Mouse (Mus musculus) liver, postnatal 0 days (tissue): Measurements from ENCODE around the gene Cox8a. TPM values are rescaled to one million over a fixed set of nuclear protein-coding genes. Genes with fewer than 3 reads are reported as not detected.
A peak's percentile ranks its signal among the peaks of the same experiment; 100 is the strongest.

Source experiments
- ATAC-seq: fragments of 200-750 bp; cut with Nextera tagmentation; 2 replicates; pipeline ENCODE4 v1.8.0; 2017; ENCODE audit warnings: mild to moderate bottlenecking, moderate library complexity
- DNase-seq: peaks from one replicate; pipeline ENCODE4 v3.0.0-alpha.2; 2016
- H3K27ac ChIP-seq: fragments of 300-500 bp; sonication (generic); 2 replicates; pipeline ENCODE4 v1.5.1; 2014; ENCODE audit warnings: antibody characterized with exemption, moderate library complexity, mild to moderate bottlenecking, low read depth
- H3K27me3 ChIP-seq: fragments of 300-500 bp; sonication (generic); 2 replicates; pipeline ENCODE4 v1.6.1; 2014; ENCODE audit warnings: low read length, control low read depth, mixed read lengths; ENCODE audit not compliant: insufficient read depth
- H3K36me3 ChIP-seq: fragments of 300-500 bp; sonication (generic); replicated peaks from 2 replicates; pipeline ENCODE4 v1.6.1; 2014; ENCODE audit warnings: mild to moderate bottlenecking, control low read depth, low read length, moderate library complexity, mixed read lengths; ENCODE audit not compliant: insufficient read depth
- H3K4me1 ChIP-seq: fragments of 300-500 bp; sonication (generic); 2 replicates; pipeline ENCODE4 v1.6.1; 2014; ENCODE audit warnings: antibody characterized with exemption, mild to moderate bottlenecking, control low read depth; ENCODE audit not compliant: insufficient read depth
- H3K4me2 ChIP-seq: fragments of 300-500 bp; sonication (generic); 2 replicates; pipeline ENCODE4 v1.6.1; 2014; ENCODE audit warnings: low read depth, mild to moderate bottlenecking, low read length, moderate library complexity, mixed read lengths
- H3K4me3 ChIP-seq: fragments of 300-500 bp; sonication (generic); 2 replicates; pipeline ENCODE4 v1.5.1; 2014; ENCODE audit warnings: low read depth, low read length
- H3K9ac ChIP-seq: fragments of 300-500 bp; sonication (generic); replicated peaks from 2 replicates; pipeline ENCODE4 v1.6.1; 2014; ENCODE audit warnings: mild to moderate bottlenecking, moderate library complexity
- H3K9me3 ChIP-seq: fragments of 300-500 bp; sonication (generic); 2 replicates; pipeline ENCODE4 v1.6.1; 2016; ENCODE audit warnings: mild to moderate bottlenecking, control low read depth, low read length, mixed read lengths
- CTCF ChIP-seq: sonication (generic); IDR thresholded peaks from 2 replicates; pipeline ENCODE4 v1.5.1; 2016; ENCODE audit warnings: antibody characterized with exemption, low read depth
- EP300 ChIP-seq: IDR thresholded peaks from 2 replicates; pipeline ENCODE4 v1.6.1; 2016; ENCODE audit warnings: antibody characterized with exemption, low read depth, mild to moderate bottlenecking
- WGBS: fragments of 180-500 bp; shearing (Covaris S2); extraction: QIAGEN DNeasy Blood & Tissue Kit; methylation state at CpG from one replicate; pipeline ENCODE4 v1.1.7; 2014; ENCODE audit not compliant: insufficient replicate concordance; 5-methylcytosine and 5-hydroxymethylcytosine counted together
- polyA plus RNA-seq: library from polyadenylated mRNA; unstranded; fragments of >200 nt; fragmentation: Nextera tagmentation; extraction: Ambion mirVana; gene quantifications from 2 replicates; pipeline ENCODE4 v1.2.1, GENCODE M21; 2015

Cox8a gene
- polyA plus RNA-seq, 1 experiment from 2014 or later, result 1,195 TPM

- TF ChIP-seq CTCF (no peak), EP300 (no peak)
- ATAC-seq (peak; percentile 2; the same call in 1 of the 2 replicates), DNase-seq (no peak)
- no peaks in the 10 kb centered on the region for H3K9me3 ChIP-seq
- under 1% methylated on average over 13 of the region's 13 CpGs for WGBS
- peaks cover 18% of the 10 kb centered on the region for H3K36me3 ChIP-seq
- H3K4me3 ChIP-seq, result peak overlapping the region; percentile 80
- peak overlapping the region; percentile 95 for H3K4me2 ChIP-seq
- H3K27me3 ChIP-seq, result no peaks in the 10 kb centered on the region
- peak overlapping the region; percentile 84 for H3K9ac ChIP-seq
- peak overlapping the region; percentile 84 for H3K27ac ChIP-seq
- H3K4me1 ChIP-seq, result peaks cover 11% of the 10 kb centered on the region
Observed at GRCm38 (mm10) chr19:7240291-7240690, 22.9 kb upstream of the Cox8a start.

DNA sequence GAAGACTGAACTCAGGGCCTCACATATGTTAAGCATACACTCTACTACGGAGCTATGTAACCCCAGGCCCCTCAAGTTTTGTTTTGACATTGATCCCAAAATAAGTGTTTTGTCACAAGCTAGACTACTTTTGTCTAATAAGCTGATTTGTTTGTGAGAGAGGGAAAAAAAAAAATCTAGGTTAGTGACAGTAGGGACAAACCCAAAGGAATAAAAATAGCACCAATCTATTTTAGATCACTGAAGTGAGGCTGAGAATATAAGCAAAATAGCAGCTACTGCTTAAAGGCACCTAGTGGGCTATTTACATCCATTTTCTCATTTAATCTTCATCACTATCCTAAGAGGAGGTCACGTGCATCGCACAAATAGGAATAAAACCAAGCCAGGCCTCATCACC is 22.2 kb upstream of the Cox8a start:
- Histone ChIP-seq H3K36me3 (peaks cover 18% of the 10 kb centered on the region), H3K4me1 (peaks cover 11% of the 10 kb centered on the region), H3K27me3 (no peaks in the 10 kb centered on the region), H3K9ac (peak overlapping the region; percentile 84), H3K4me2 (peak overlapping the region; percentile 95), H3K9me3 (no peaks in the 10 kb centered on the region), H3K4me3 (peak overlapping the region; percentile 80), H3K27ac (no peak overlapping the region)
- TF ChIP-seq EP300, result no peak
- no peak for TF ChIP-seq CTCF
- DNase-seq, result no peak
- no peak for ATAC-seq
- WGBS, result 89% methylated on average over 3 of the region's 3 CpGs

DNA sequence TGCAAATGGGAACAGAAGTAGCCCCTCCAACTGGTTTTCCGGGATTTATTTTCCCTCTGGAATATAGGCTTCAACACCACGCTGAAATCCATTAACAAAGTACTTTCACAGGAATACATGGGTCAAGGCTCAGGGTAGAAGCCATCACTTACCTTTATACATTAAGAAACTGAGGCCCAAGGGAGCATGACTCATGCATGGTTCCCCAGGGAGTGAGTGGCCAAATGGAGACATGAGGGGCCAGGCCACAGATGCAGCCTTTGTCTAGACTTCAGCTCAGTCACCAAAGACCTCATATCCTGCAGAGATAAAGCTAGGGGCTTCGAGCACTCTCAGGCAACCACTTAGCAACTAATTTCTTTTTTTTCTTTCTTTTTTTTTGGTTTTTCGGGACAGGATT is 19.3 kb upstream of the Cox8a start:
- Histone ChIP-seq H3K4me3 (no peak overlapping the region), H3K36me3 (peaks cover 34% of the 10 kb centered on the region), H3K4me1 (peaks cover 11% of the 10 kb centered on the region), H3K9me3 (no peaks in the 10 kb centered on the region), H3K4me2 (no peak overlapping the region), H3K9ac (no peak overlapping the region), H3K27me3 (no peaks in the 10 kb centered on the region), H3K27ac (no peak overlapping the region)
- DNase-seq (no peak), ATAC-seq (no peak)
- 86% methylated on average over 4 of the region's 4 CpGs for WGBS
- TF ChIP-seq EP300 (no peak), CTCF (no peak)

DNA sequence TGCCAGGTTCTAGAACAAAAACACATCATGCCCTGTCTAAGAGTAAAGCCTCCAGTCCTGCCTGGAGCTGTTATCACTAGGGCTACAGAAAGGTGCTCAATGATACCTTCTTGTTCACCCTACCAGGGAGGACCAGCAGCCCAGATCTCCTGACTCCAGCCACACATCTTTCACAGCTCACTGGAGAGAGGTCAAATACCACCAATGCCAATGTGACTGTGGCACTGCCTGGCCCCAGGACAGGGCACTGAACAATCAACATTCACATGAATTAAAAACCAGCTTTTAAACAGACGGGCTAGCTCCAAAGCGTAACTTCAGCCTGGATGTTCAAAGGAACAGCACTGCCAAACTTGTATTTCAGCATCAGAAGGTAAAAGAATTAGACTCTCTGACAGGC is 18.6 kb upstream of the Cox8a start:
- ATAC-seq, result no peak
- no peak overlapping the region for H3K27ac ChIP-seq
- no peak overlapping the region for H3K9ac ChIP-seq
- no peaks in the 10 kb centered on the region for H3K9me3 ChIP-seq
- H3K27me3 ChIP-seq, result no peaks in the 10 kb centered on the region
- H3K36me3 ChIP-seq, result peaks cover 41% of the 10 kb centered on the region
- no peak overlapping the region for H3K4me3 ChIP-seq
- no peak for DNase-seq
- no peak overlapping the region for H3K4me2 ChIP-seq
- WGBS, result 89% methylated on average over 2 of the region's 2 CpGs
- TF ChIP-seq EP300, result no peak
- no peak for TF ChIP-seq CTCF
- H3K4me1 ChIP-seq, result peaks cover 11% of the 10 kb centered on the region

GRCm38 (mm10) chr19:7235461-7235860 is 18.0 kb upstream of the Cox8a start:
- ATAC-seq, result no peak
- Histone ChIP-seq H3K9me3 (no peaks in the 10 kb centered on the region), H3K4me1 (peaks cover 11% of the 10 kb centered on the region), H3K4me2 (no peak overlapping the region), H3K27ac (no peak overlapping the region), H3K27me3 (no peaks in the 10 kb centered on the region), H3K4me3 (no peak overlapping the region), H3K9ac (no peak overlapping the region), H3K36me3 (peaks cover 42% of the 10 kb centered on the region)
- WGBS, result 81% methylated on average over 9 of the region's 9 CpGs
- DNase-seq, result no peak
- TF ChIP-seq CTCF (no peak), EP300 (no peak)

- TF ChIP-seq CTCF, result peak; percentile 81
- TF ChIP-seq EP300, result no peak
- no peak overlapping the region for H3K4me3 ChIP-seq
- no peak overlapping the region for H3K9ac ChIP-seq
- H3K4me2 ChIP-seq, result no peak overlapping the region
- peaks cover 47% of the 10 kb centered on the region for H3K36me3 ChIP-seq
- H3K9me3 ChIP-seq, result no peaks in the 10 kb centered on the region
- H3K27ac ChIP-seq, result no peak overlapping the region
- WGBS, result 59% methylated on average over 8 of the region's 8 CpGs
- DNase-seq, result peak; percentile 65
- H3K27me3 ChIP-seq, result no peaks in the 10 kb centered on the region
- peak; percentile 68 for ATAC-seq
- H3K4me1 ChIP-seq, result peaks cover 4% of the 10 kb centered on the region; the same call in 1 of the 2 replicates
Observed at GRCm38 (mm10) chr19:7234537-7235221, 17.3 kb upstream of the Cox8a start.
